Mouse (Mus musculus): Measurements from ENCODE around the gene Zdhhc14.

DNA sequence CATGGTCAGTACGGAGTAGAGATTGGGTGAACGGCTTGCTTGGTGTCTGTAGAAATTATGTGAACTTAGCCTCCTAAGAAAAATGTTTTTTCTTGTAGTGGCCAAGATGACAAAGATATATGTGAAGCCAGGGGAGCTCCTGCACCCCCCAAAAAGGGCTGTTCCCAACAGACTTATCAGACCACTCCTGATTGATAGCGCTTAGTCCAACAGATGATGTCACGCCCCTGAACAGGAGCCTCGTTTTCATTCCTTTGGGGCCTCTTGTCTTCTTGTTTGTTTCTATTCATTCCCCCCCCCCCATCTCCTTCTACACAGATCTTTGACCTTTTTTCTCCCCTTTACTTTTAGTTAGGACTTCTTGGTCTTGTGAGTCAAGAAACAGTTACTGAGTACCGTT is 19.4 kb downstream of the Zdhhc14 start:
- TF ChIP-seq EP300 (IDR thresholded peaks at IDR 0.05; ENCODE audit: low read depth) (no peak), CTCF (IDR thresholded peaks at IDR 0.05; ENCODE audit: low read depth) (no peak)
